Mouse (Mus musculus) left cerebral cortex, postnatal 10 days (tissue): ENCODE measurements around the gene Eif4g1. TPM values are rescaled to one million over a fixed set of nuclear protein-coding genes. Genes with fewer than 3 reads are reported as not detected.
A peak's percentile ranks its signal among the peaks of the same experiment; 100 is the strongest.

Experiments used
- DNase-seq, 2 experiments: peaks; one replicate each; pipeline ENCODE4 v3.0.0; 2021 to 2022; ENCODE audit warnings: low spot score in 2 of 2, mixed read lengths in 1 of 2; ENCODE audit errors: extremely low spot score in 1 of 2
- intact Hi-C: fragments of 180-260 bp; cut with DNase I; formaldehyde crosslinking; loops from one replicate; pipeline ENCODE4 v1.15.1; 2025
- total RNA-seq, 2 experiments: library from RNA; stranded (reverse); gene quantifications; 2 replicates each; pipeline ENCODE4 v1.2.3; 2021

The Eif4g1 gene
- total RNA-seq, 2 experiments from 2014 or later: 361 to 366 TPM

- DNase-seq: no peak
- intact Hi-C loops: no loop called here
Observed at GRCm38 (mm10) chr16:20670291-20670690, 2.2 kb downstream of the Eif4g1 start.

GRCm38 (mm10) chr16:20671886-20672285, 3.8 kb downstream of the Eif4g1 start:
- intact Hi-C loops: no loop called here
- DNase-seq: no peak

- intact Hi-C loops: no loop called here
- DNase-seq: peak; percentile 94 to 98
Observed at GRCm38 (mm10) chr16:20672500-20672902, 4.4 kb downstream of the Eif4g1 start.

- intact Hi-C loops: no loop called here
Observed at GRCm38 (mm10) chr16:20672965-20673705, 5.0 kb downstream of the Eif4g1 start.

GRCm38 (mm10) chr16:20673706-20674303, 5.7 kb downstream of the Eif4g1 start:
- intact Hi-C loops: no loop called here
- peak in 1 of 2 experiments; percentile 41 for DNase-seq

More at GRCm38 (mm10) chr16:20672965-20673705, 5.0 kb downstream of the Eif4g1 start:
- peak in 1 of 2 experiments; percentile 88 for DNase-seq

GRCm38 (mm10) chr16:20675213-20675612, 7.1 kb downstream of the Eif4g1 start:
- no peak for DNase-seq
- intact Hi-C loops: no loop called here

GRCm38 (mm10) chr16:20676702-20677101, 8.6 kb downstream of the Eif4g1 start:
- DNase-seq: no peak
- intact Hi-C loops: no loop called here

GRCm38 (mm10) chr16:20677380-20677779, 9.3 kb downstream of the Eif4g1 start:
- DNase-seq: no peak
- intact Hi-C loops: no loop called here

GRCm38 (mm10) chr16:20677974-20678675, 10.0 kb downstream of the Eif4g1 start:
- peak in 1 of 2 experiments; percentile 81 for DNase-seq
- intact Hi-C loops: no loop called here

- no peak for DNase-seq
- intact Hi-C loops: no loop called here
Observed at GRCm38 (mm10) chr16:20690774-20691173, 22.7 kb downstream of the Eif4g1 start.

GRCm38 (mm10) chr16:20691617-20692016, 23.5 kb downstream of the Eif4g1 start:
- DNase-seq: no peak
- intact Hi-C loops: no loop called here

GRCm38 (mm10) chr16:20692241-20692965, 24.3 kb downstream of the Eif4g1 start:
- DNase-seq: peak in 1 of 2 experiments; percentile 52
- intact Hi-C loops: no loop called here

GRCm38 (mm10) chr16:20693111-20693701, 25.1 kb downstream of the Eif4g1 start, which contains the start of gene Fam131a:
Fam131a (plus strand) TSS chr16:20693241.
- intact Hi-C loops: no loop called here
- peak; percentile 95 to 96 for DNase-seq

GRCm38 (mm10) chr16:20694781-20695180, 26.7 kb downstream of the Eif4g1 start:
- intact Hi-C loops: no loop called here
- peak; percentile 73 to 85 for DNase-seq

GRCm38 (mm10) chr16:20695622-20696323, 27.7 kb downstream of the Eif4g1 start:
- peak; percentile 98 for DNase-seq
- intact Hi-C loops: no loop called here

- intact Hi-C loops: no loop called here
- DNase-seq: no peak
Observed at GRCm38 (mm10) chr16:20699266-20699665, 31.2 kb downstream of the Eif4g1 start.

GRCm38 (mm10) chr16:20700036-20700435, 31.9 kb downstream of the Eif4g1 start:
- DNase-seq: peak in 1 of 2 experiments; percentile 81
- intact Hi-C loops: no loop called here

GRCm38 (mm10) chr16:20701316-20701715, 33.2 kb downstream of the Eif4g1 start:
- no peak for DNase-seq
- intact Hi-C loops: no loop called here
